Mouse (Mus musculus): ENCODE measurements around the gene Stard5. TPM values are rescaled to one million over a fixed set of nuclear protein-coding genes. Genes with fewer than 3 reads are reported as not detected.

The Stard5 gene
- polyA plus RNA-seq (2017; shearing (Covaris generic)): 50.0 TPM

DNA sequence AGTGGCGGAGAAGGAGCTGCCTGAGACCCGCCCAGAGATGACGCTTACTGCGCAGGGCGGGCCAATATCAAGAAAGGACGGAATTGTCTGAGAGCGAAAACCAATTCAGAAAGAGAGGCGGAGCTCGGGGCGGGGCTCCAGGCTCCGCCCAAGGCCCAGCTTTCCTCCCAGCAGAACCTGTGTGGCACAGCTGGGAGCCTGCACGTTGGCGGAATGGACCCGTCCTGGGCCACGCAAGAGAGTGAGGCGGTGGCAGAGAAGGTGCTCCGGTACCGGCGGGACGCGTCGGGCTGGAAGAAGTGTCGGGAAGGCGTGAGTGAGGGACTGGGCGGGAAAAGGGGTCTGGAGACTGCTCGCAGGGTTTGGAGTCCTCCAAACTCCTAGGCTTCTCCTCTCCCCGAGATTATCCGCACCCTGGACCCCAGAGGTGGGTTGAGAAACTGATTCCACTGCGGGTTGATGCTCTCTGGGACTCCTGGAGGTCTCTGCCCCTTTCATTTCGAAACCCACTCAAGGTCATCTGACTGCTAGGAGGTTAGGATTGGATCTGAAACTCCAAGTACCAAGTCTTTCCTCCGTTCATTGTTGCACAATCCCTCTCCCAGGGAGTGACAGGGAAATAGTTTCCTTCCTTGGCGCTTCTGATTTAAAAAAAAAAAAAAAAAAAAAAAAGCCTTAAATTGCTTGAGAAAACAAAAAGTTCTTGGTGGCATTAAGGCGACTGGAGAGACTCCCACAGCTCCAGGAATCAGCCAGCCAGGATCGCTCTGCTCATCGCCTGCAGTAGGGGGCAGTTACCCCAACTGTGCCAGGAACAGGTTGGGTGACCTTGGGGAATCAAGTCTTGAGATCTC, at the start of gene Stard5:
TSS of gene Stard5 (plus strand) at position 132 of the 854 bp plus-strand sequence.

DNA sequence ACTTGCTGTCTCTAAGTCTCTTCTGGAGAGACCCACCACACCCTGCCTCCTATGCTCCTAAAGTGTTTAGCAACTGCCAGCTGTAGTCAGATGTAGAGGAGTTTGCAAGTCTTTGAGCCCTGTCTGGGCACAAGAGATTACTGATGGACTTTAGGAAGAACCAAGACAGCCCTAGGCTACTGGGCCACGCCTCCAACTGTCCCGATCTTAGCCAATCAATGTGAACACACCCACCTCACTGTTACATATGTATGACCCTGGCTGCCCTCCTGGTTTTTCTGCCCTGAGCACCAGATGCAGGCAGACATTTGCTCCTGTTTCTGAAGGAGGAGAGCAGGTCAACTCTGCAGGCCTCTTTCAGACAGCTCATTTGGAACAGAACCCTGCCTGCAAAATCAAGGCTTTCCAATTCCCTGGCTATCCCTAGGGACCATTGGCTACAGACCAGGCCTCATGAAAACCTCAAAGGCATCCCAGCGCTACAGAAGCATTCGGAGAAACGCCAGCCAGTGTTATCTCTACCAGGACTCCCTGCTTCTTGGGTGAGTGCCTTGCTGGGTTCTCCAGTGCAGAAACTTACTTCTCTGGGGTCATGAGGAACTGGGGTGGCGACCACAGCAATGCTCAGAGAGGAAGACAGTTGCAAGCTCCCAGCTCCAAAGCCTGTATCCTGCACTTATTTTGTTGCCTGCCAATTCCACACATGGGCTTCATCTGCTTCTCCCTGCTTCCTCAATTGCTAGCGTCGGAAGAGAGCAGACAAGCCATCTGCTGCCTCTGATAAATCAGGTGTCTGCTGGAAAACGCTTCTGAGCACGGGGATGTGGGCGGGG, 46.9 kb upstream of the Stard5 start, which contains the start of gene Tmc3:
TSS of gene Tmc3 (plus strand) at position 289 of the 833 bp plus-strand sequence.

Other genes starting within 250 kb of the Stard5 start
- 2.8 TPM for gene Tmc3, start 47.0 kb upstream of the Stard5 start, polyA plus RNA-seq (2017; shearing (Covaris generic))
- 502 TPM for gene Il16, start 113.8 kb downstream of the Stard5 start, polyA plus RNA-seq (2017; shearing (Covaris generic))
- gene Cfap161, start 162.9 kb downstream of the Stard5 start, polyA plus RNA-seq (2017; shearing (Covaris generic)): not detected

Data from activated CD4-positive, CD25-positive, alpha-beta regulatory T cell, adult 9 weeks (primary cell).